Mouse (Mus musculus): ENCODE results near the gene Abcb8.
A peak's percentile ranks its signal among the peaks of the same experiment; 100 is the strongest.

The Abcb8 gene

GRCm38 (mm10) chr5:24425421-24426036, 32.1 kb downstream of the Abcb8 start:
- no peak for DNase-seq (ENCODE audit: low spot score)

GRCm38 (mm10) chr5:24426037-24426432, 32.6 kb downstream of the Abcb8 start:
- no peak for DNase-seq (ENCODE audit: low spot score)

- no peak for DNase-seq (ENCODE audit: low spot score)
These were observed 33.3 kb downstream of the Abcb8 start for GRCm38 (mm10) chr5:24426556-24427284.

- DNase-seq (ENCODE audit: low spot score): no peak
These were observed 33.8 kb downstream of the Abcb8 start for GRCm38 (mm10) chr5:24427285-24427633.

GRCm38 (mm10) chr5:24427981-24428402, 34.5 kb downstream of the Abcb8 start:
- no peak for DNase-seq (ENCODE audit: low spot score)

GRCm38 (mm10) chr5:24428596-24428995, 35.1 kb downstream of the Abcb8 start:
- no peak for DNase-seq (ENCODE audit: low spot score)

- DNase-seq (ENCODE audit: low spot score): no peak
These were observed 40.5 kb downstream of the Abcb8 start for GRCm38 (mm10) chr5:24433993-24434392.

- no peak for DNase-seq (ENCODE audit: low spot score)
These were observed 47.7 kb downstream of the Abcb8 start for GRCm38 (mm10) chr5:24441187-24441586.

GRCm38 (mm10) chr5:24442029-24442428, 48.6 kb downstream of the Abcb8 start:
- no peak for DNase-seq (ENCODE audit: low spot score)

- no peak for DNase-seq (ENCODE audit: low spot score)
These were observed 49.7 kb downstream of the Abcb8 start for GRCm38 (mm10) chr5:24443204-24443603.

- no peak for DNase-seq (ENCODE audit: low spot score)
These were observed 50.5 kb downstream of the Abcb8 start for GRCm38 (mm10) chr5:24443927-24444326.

GRCm38 (mm10) chr5:24444746-24445427, 51.4 kb downstream of the Abcb8 start, which contains the start of gene Fastk:
TSS of gene Fastk (minus strand) at chr5:24445287.
- peak; percentile 97 for DNase-seq (ENCODE audit: low spot score)

GRCm38 (mm10) chr5:24445428-24446080, 52.1 kb downstream of the Abcb8 start:
- DNase-seq (ENCODE audit: low spot score): no peak

GRCm38 (mm10) chr5:24446630-24447029, 53.2 kb downstream of the Abcb8 start:
- no peak for DNase-seq (ENCODE audit: low spot score)

GRCm38 (mm10) chr5:24447624-24448298, 54.3 kb downstream of the Abcb8 start, which contains the start of gene Tmub1:
TSS of gene Tmub1 (minus strand) at chr5:24447854.
- peak; percentile 88 for DNase-seq (ENCODE audit: low spot score)

GRCm38 (mm10) chr5:24451264-24452029, 58.0 kb downstream of the Abcb8 start:
- peak; percentile 91 for DNase-seq (ENCODE audit: low spot score)

GRCm38 (mm10) chr5:24452030-24452690, 58.7 kb downstream of the Abcb8 start, which contains the start of gene Agap3:
TSS of gene Agap3 (plus strand) at chr5:24452177.
- DNase-seq (ENCODE audit: low spot score): no peak

GRCm38 (mm10) chr5:24452691-24453233, 59.3 kb downstream of the Abcb8 start:
- no peak for DNase-seq (ENCODE audit: low spot score)

- DNase-seq (ENCODE audit: low spot score): no peak
These were observed 60.0 kb downstream of the Abcb8 start for GRCm38 (mm10) chr5:24453283-24453984.

- DNase-seq (ENCODE audit: low spot score): no peak
These were observed 60.5 kb downstream of the Abcb8 start for GRCm38 (mm10) chr5:24453985-24454303.
